Mouse (Mus musculus) limb, embryonic 14.5 days (tissue): ENCODE data around the gene Rela. TPM values are rescaled to one million over a fixed set of nuclear protein-coding genes. Genes with fewer than 3 reads are reported as not detected.

Experiments used
- ATAC-seq: fragments of 200-750 bp; cut with Nextera tagmentation; 2 replicates; pipeline ENCODE4 v1.8.0; 2017; ENCODE audit warnings: low read depth, moderate number of reproducible peaks, moderate TSS enrichment; ENCODE audit not compliant: low FRiP score
- DNase-seq: peaks from one replicate; pipeline ENCODE4 v3.0.0-alpha.2; 2015; ENCODE audit warnings: low spot score
- H3K27ac ChIP-seq: fragments of 300-500 bp; sonication (generic); replicated peaks from 2 replicates; pipeline ENCODE4 v1.5.1; 2014; ENCODE audit warnings: low read depth, mild to moderate bottlenecking, low read length, moderate library complexity, mixed read lengths
- H3K27me3 ChIP-seq: fragments of 300-500 bp; sonication (generic); 2 replicates; pipeline ENCODE4 v1.6.1; 2014; ENCODE audit warnings: low read length, mixed read lengths; ENCODE audit not compliant: control insufficient read depth, insufficient read depth
- H3K36me3 ChIP-seq: fragments of 300-500 bp; sonication (generic); 2 replicates; pipeline ENCODE4 v1.6.1; 2014; ENCODE audit warnings: mild to moderate bottlenecking, low read length, moderate library complexity, mixed read lengths; ENCODE audit not compliant: control insufficient read depth, insufficient read depth
- H3K4me1 ChIP-seq: fragments of 300-500 bp; sonication (generic); 2 replicates; pipeline ENCODE4 v1.6.1; 2014; ENCODE audit warnings: antibody characterized with exemption, low read length, mixed read lengths; ENCODE audit not compliant: control insufficient read depth, insufficient read depth
- H3K4me2 ChIP-seq: fragments of 300-500 bp; sonication (generic); replicated peaks from 2 replicates; pipeline ENCODE4 v1.6.1; 2014; ENCODE audit warnings: low read depth, mild to moderate bottlenecking, low read length, moderate library complexity; ENCODE audit not compliant: severe bottlenecking
- H3K4me3 ChIP-seq: fragments of 300-500 bp; sonication (generic); replicated peaks from 2 replicates; pipeline ENCODE4 v1.5.1; 2014; ENCODE audit warnings: low read length
- H3K9ac ChIP-seq: fragments of 300-500 bp; sonication (generic); 2 replicates; pipeline ENCODE4 v1.6.1; 2014; ENCODE audit warnings: mild to moderate bottlenecking, low read depth, low read length, moderate library complexity; ENCODE audit not compliant: severe bottlenecking
- H3K9me3 ChIP-seq: fragments of 300-500 bp; sonication (generic); 2 replicates; pipeline ENCODE4 v1.6.1; 2016; ENCODE audit warnings: low read length; ENCODE audit not compliant: control insufficient read depth
- POLR2A ChIP-seq: fragments of 200-500 bp; IDR thresholded peaks from 2 replicates; pipeline ENCODE4 v1.8.0; 2012; ENCODE audit warnings: inconsistent platforms, mild to moderate bottlenecking, moderate library complexity, borderline replicate concordance; ENCODE audit not compliant: insufficient read depth, insufficient read length; ENCODE audit errors: extremely low read depth
- WGBS: fragments of 180-500 bp; shearing (Covaris S2); extraction: QIAGEN DNeasy Blood & Tissue Kit; methylation state at CpG from one replicate; pipeline ENCODE4 v1.1.7; 2014; 5-methylcytosine and 5-hydroxymethylcytosine counted together
- polyA plus RNA-seq, 2 experiments: library from polyadenylated mRNA; depleted of rRNA in 1 of 2; stranded (reverse) in 1 of 2; unstranded in 1 of 2; fragments of >200 nt; fragmentation: Nextera tagmentation in 1 of 2; extraction: Ambion mirVana in 1 of 2; gene quantifications; 2 replicates each; pipeline versions ENCODE4 v1.2.1 to v1.2.3; 2012 to 2014

Rela gene
- polyA plus RNA-seq, 2 experiments: 54.8 to 59.8 TPM

GRCm38 (mm10) chr19:5636571-5637041 is 677 bp upstream of the Rela start:
- DNase-seq (peak; percentile 33), ATAC-seq (no peak)
- H3K27ac ChIP-seq: peak overlapping the region; percentile 86
- H3K27me3 ChIP-seq: no peaks in the 10 kb centered on the region
- H3K9me3 ChIP-seq: no peaks in the 10 kb centered on the region
- peaks cover 31% of the 10 kb centered on the region for H3K36me3 ChIP-seq
- TF ChIP-seq POLR2A: no peak
- 34% methylated on average over 12 of the region's 12 CpGs for WGBS
- peak overlapping the region; percentile 88 for H3K9ac ChIP-seq
- peak overlapping the region; percentile 82 for H3K4me3 ChIP-seq
- H3K4me2 ChIP-seq: peak overlapping the region; percentile 95
- H3K4me1 ChIP-seq: peaks cover 18% of the 10 kb centered on the region

- Histone ChIP-seq H3K4me2 (peak overlapping the region; percentile 95), H3K27ac (no peak overlapping the region), H3K9ac (peak overlapping the region; percentile 88), H3K4me3 (peak overlapping the region; percentile 82), H3K9me3 (no peaks in the 10 kb centered on the region), H3K27me3 (no peaks in the 10 kb centered on the region), H3K4me1 (peaks cover 18% of the 10 kb centered on the region), H3K36me3 (peaks cover 49% of the 10 kb centered on the region)
- no peak for TF ChIP-seq POLR2A
- ATAC-seq (no peak), DNase-seq (no peak)
- whole genome bisulfite sequencing: 90% methylated on average over 18 of the region's 18 CpGs
Measured at GRCm38 (mm10) chr19:5638416-5639005, 1.2 kb downstream of the Rela start.

- H3K4me1 ChIP-seq: peaks cover 18% of the 10 kb centered on the region
- no peak overlapping the region for H3K4me2 ChIP-seq
- WGBS: 54% methylated on average over 9 of the region's 9 CpGs
- H3K4me3 ChIP-seq: no peak overlapping the region
- peaks cover 67% of the 10 kb centered on the region for H3K36me3 ChIP-seq
- no peak for TF ChIP-seq POLR2A
- H3K9me3 ChIP-seq: no peaks in the 10 kb centered on the region
- no peak overlapping the region for H3K27ac ChIP-seq
- H3K9ac ChIP-seq: no peak overlapping the region
- no peaks in the 10 kb centered on the region for H3K27me3 ChIP-seq
- DNase-seq: no peak
- ATAC-seq: no peak
Measured at GRCm38 (mm10) chr19:5640339-5640738, 3.1 kb downstream of the Rela start.

- no peaks in the 10 kb centered on the region for H3K9me3 ChIP-seq
- TF ChIP-seq POLR2A: no peak
- H3K36me3 ChIP-seq: peaks cover 74% of the 10 kb centered on the region
- H3K27ac ChIP-seq: no peak overlapping the region
- no peak overlapping the region for H3K9ac ChIP-seq
- DNase-seq (no peak), ATAC-seq (no peak)
- no peak overlapping the region for H3K4me2 ChIP-seq
- WGBS: 91% methylated on average over 17 of the region's 17 CpGs
- no peak overlapping the region for H3K4me3 ChIP-seq
- H3K27me3 ChIP-seq: no peaks in the 10 kb centered on the region
- peaks cover 18% of the 10 kb centered on the region for H3K4me1 ChIP-seq
Measured at GRCm38 (mm10) chr19:5641021-5641420, 3.7 kb downstream of the Rela start.

- peaks cover 16% of the 10 kb centered on the region for H3K4me1 ChIP-seq
- no peak overlapping the region for H3K4me2 ChIP-seq
- no peaks in the 10 kb centered on the region for H3K9me3 ChIP-seq
- H3K27me3 ChIP-seq: no peaks in the 10 kb centered on the region
- no peak overlapping the region for H3K27ac ChIP-seq
- ATAC-seq (no peak), DNase-seq (no peak)
- H3K9ac ChIP-seq: no peak overlapping the region
- no peak overlapping the region for H3K4me3 ChIP-seq
- H3K36me3 ChIP-seq: peaks cover 80% of the 10 kb centered on the region
- 91% methylated on average over 8 of the region's 8 CpGs for WGBS
- TF ChIP-seq POLR2A: no peak
Measured at GRCm38 (mm10) chr19:5641641-5642040, 4.4 kb downstream of the Rela start.
